Mouse (Mus musculus) liver, postnatal 0 days (tissue): Measurements from ENCODE around the gene Hdhd3.

Source experiments
- CTCF ChIP-seq: sonication (generic); IDR thresholded peaks from 2 replicates; pipeline ENCODE4 v1.5.1; 2016; ENCODE audit warnings: antibody characterized with exemption, low read depth
- EP300 ChIP-seq: IDR thresholded peaks from 2 replicates; pipeline ENCODE4 v1.6.1; 2016; ENCODE audit warnings: antibody characterized with exemption, low read depth, mild to moderate bottlenecking

- no peak for TF ChIP-seq CTCF
- no peak for TF ChIP-seq EP300
Observed at GRCm38 (mm10) chr4:62501534-62501933, 1.7 kb downstream of the Hdhd3 start.
